Mouse (Mus musculus) liver (tissue): Measurements from ENCODE around the gene Antxr2.

Source experiments
- DNase-seq: peaks from one replicate; pipeline ENCODE4 v3.0.0-alpha.2; 2020; ENCODE audit warnings: mixed read lengths

The Antxr2 gene

DNA sequence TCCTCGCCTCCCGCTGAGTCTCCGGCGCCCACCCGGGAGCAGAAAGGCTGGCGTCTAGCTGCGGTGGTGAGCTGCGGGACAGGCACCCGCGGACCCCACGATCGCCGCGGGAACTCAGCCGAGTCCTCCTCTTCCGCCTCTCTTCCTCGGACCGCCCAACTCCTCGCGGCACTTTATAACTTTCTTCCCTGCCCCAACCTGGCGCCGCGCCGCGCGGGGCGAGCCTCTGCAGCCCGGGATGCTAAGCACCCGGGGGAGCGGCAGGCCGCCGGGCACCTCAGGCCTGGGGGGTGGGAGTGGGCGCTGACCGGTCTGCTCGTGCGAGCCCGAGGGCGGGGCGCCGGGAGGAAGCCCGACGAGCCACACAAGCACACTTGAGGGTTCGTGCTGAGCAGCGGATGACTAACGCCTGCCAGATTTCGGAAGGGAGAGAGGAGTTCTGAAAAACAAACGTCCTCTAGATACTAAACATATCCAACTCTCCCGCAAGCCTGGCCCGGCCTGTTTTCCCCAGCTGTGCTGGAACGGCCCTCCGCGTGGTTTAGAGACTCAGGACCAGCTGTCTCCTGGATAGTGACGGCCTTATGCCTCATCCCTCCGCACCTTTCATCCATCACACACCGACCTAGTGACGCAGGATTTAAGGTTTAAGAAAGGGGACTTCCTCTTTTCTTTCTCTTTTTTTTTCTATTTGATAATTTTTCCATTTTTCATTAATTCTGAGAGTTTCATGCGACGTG lies at the start of gene Antxr2:
Gene Antxr2, minus strand, starts transcription at position 142 of the 740 bp plus-strand sequence.
- DNase-seq: peak; percentile 43

DNA sequence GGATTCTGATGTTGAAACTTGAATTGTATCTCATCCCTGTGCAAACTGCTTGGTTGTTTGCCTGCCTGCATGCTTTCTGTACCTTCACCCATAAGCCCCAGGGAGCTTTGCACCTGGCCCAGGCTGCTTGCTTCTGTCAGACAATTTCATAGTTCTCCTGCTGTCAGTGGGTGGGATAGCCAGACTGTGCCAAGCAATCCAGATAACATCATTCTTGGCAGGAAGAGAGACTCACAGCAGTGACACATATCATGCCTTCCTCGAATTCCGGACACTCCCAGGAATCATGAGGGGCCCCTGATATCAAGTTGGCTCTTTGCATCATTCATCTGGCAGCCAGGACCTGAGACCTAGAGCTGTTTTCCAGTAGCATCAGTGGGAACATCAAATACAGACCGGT lies 45.8 kb upstream of the Antxr2 start:
- no peak for DNase-seq

DNA sequence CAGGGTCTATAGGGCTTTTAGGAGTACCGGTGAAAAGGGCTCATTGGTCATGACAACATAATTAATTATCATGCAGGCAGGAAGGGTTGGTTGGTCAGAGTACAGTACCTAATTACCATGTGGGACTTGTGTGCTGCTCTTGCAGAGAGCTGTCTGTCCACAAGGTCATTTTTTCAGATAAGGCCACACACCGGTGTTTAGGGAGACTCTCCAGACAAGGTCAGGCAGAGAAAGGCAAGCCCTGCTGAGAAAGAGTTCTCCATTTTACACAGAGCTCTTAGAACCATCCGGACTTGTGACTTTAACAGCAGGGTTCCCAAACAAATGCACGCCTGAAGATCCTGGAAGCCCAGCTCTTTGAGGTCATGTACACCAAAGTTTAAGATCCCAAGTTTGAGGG lies 38.3 kb upstream of the Antxr2 start:
- no peak for DNase-seq

DNA sequence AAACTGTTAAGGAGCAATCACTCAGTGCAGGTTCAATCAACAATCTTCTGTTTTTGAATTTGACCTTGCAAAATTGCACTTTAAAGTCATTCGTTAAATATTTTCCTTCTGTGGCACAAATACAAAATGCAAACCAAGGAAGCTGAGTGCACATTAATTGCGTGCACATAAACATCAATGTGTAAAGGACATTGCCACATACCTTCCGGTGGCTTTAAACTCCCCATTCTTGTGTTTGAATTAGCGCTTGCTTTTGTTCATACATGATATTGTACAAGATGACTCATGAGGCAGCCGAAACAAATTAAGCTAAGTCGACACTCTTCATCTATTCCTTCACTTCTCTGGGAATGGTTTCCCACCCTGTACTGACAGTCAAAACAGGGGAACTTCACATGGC lies 24.4 kb upstream of the Antxr2 start:
- DNase-seq: no peak

DNA sequence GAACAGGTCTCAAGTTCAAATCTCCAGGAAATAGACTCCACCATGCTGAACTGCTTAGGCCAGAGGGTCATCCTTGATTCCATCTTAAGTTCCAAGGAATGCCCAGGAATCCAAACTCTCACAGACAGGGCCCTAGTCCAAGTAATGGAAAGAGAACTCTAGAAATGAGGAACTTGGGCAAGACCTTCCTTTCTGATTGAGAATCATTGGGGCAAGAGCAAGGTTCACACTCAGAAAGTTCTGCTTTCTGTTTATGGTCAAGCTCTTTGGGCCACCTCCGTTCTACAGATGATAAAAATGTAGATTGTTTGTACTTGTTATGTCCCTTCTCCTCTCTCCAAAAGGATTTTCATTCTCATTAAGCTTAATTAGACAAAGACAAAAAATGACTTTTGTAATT lies 24.0 kb upstream of the Antxr2 start:
- no peak for DNase-seq

DNA sequence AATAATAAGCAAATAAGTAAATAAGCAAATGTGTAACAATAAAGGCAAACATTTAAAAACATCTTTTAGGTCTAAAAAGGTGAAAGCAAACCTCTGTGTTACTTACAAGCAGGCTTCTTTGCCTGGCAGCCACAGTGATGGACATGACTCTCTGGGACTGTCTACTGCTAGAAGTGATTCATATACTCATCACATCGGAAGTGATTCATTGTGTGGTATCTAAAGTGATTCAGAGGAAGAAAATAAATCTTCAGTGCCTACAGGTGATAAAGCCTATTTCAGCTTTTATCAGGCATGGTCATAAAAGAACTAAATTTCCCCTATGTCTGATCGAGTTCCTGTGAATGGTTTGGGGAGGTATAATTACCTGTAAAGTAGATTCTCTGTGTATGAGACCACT lies 4.1 kb upstream of the Antxr2 start:
- no peak for DNase-seq

DNA sequence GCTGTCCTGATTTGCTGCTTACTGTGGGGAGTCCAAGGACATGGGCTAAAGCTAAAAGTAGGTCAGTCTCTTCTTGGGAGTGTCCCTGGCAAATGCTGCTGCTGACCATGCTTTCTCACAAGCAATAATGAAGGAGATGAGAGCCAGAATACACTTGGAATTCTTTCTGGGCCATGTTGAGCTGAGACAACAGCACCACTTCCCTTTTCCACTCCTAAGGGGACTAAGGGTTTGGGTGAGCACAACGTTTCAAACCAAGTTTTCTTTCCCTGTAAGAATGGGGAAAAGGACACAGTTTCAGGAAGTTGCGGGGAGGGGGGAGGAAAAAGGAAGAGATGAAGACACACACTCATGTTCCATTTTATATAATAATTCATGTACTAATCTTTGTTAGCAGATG lies 3.4 kb upstream of the Antxr2 start:
- no peak for DNase-seq

DNA sequence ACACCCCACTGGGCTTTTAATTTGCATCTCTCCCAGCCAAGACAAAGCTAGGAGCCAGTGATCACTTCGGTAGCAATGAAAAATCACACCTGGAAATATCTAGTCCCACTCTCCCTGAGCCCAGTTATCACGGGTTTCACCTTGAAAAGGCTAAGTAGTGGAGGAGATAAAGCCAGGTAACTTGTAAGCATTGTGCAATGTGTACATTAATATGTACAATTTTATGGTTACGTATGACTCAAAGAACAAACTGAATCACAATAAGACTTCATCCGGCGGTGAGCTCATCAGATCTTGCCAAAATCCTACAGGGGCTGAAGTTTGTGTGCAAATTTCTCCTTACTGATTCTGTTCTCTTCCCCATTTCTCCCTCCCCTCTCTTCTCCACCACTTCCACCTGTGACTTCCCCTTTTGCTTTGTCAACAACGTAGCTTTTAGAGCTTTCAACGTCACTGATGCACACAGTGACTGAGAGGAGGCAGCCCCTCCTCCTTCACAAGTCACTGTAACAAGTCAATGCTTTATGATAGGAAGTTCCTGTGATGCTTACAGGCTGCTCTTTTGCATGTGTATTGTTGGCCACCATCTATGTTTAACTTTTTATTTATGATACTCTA lies 2.1 kb upstream of the Antxr2 start:
- no peak for DNase-seq

DNA sequence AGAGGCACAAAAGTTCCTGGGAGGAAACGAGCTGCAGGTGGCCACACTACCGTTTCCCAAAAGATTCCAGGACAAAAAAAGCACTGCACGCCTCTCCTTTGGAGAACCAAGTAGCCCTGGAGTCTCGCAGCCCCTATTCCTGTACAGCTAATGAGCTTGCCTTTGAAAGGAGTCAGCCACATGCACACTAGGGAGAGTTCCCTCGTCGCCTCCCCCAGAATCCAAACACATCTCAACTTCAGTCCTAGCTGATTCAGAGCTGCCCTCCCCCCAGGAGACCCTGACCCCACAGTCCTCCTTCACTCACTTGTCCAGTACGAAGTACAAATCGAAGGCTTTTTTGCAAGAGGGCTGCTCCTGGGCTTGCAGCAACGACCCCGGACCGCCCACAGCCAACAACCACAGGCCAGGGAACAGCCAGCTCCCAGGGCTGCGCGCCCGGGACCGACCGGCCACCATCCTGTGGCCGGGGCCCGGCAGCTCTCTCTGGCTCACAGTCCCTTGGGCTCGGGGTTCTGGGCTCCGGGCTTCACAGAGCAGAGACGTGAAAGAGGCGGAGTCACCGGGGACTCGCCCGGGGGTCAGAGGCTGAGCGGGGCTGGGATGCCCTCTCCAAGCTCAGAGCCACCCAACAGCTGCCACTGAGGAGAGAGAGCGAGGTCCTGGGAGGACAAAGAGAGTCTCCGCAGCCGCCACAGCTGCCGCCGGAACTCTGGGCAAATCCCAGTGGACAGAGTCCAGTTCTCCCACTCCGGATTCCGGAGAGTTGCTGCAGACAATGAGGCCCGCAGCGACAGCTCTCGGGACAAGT lies 547 bp downstream of the Antxr2 start:
- DNase-seq: peak; percentile 44

DNA sequence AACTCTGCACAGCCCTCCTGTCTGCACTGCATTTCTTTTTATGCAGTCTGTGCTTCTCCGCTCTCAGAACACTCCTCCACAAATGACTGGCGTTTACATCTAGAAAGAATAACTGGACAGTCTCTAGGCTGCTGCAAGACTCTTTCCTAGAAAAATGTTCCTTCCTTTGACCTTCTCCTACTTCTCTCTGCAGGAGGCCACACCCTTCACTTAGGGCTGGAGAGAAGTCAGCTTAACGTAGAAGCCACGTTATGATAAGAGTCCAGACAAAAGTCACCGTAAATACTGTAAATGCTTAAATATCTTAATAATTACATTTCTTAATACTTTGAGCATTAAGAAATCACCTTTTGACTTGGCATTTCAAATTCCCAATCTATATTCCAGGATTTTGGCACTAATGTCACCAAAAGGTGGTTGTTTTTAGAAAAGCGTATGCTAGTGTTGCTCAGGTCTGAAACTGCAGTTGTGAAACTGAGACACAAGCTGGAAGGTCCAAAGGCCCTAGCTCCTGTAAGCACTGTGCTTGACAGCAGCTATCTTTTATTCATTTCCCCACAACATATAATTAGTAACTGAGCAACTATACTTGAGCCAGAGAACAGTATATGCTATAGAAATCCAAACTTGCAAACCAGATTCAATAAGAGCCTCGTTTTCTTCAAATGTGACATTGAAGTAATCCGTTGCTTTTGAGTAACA lies 3.0 kb downstream of the Antxr2 start:
- DNase-seq: no peak

DNA sequence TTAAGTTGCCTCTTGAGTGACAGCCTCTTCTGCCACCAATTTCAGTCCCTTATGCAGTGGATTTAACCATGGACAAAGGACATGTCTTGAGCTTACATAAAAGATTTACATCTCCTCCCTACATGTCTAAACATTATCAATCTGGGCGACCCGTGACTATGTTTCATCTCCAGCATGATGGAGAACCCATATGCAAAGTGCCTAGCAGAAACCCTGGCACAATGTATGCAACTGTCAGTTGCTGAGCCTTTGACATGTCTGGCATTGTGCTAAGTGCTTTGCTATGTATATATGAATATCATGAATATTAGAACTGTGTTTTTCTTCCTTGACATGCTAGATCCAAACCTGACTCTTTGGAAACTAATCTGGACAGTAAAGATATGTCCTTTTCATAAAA lies 4.9 kb downstream of the Antxr2 start:
- DNase-seq: no peak

DNA sequence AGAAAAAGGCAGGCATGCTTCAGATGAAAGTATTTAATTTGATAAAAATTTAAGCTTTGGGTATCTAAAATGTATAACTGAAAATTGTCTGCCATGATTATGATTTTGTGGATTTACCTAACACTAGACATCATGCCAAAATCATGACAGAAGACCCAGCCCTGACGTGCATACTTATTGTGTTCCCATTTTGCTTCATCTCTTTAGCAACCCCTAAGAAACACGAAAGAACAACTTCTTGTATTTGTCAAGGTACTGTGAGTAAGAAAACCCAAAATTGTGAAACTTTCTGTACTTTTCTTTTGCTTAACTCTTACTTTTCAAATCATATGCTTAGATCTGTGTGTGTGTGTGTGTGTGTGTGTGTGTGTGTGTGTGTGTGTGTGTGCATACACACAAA lies 6.3 kb downstream of the Antxr2 start:
- no peak for DNase-seq

DNA sequence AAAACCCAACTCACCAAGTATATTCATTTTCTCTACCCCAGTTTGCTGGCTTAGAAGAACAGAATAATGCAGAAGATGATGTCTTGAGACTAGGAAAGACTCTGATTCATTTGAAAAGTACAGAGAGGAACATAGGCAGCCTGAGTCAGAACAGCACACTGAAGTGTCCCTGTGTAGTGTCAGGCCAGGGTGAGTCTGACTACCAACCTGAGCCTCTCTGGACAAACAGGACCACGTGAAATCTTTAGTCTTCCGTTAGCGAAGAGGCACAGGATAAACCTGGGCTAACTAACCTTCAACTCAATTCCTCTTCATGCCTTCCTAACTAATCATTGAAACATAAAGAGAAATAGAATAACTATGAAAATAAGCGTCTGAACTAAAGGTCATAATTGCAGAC lies 9.3 kb downstream of the Antxr2 start:
- DNase-seq: no peak

DNA sequence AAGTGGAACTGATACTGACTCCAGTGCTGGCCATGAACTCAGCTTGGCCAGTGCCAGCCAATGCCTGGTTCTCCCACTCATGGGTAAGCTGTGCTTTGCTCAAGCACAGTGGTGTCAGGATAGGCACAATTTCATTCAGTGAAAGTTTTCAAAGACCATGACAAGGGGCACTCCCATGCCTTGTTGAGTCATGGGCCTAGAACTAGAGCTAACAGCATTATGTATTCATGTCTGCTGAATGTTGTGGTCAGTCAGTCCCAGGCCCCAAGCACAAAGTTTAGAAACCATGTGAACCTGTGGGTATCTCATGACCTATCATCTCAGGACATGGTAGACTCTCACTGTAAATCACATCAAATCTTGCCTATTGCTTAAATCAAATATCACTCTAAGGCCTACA lies 10.2 kb downstream of the Antxr2 start:
- DNase-seq: no peak

DNA sequence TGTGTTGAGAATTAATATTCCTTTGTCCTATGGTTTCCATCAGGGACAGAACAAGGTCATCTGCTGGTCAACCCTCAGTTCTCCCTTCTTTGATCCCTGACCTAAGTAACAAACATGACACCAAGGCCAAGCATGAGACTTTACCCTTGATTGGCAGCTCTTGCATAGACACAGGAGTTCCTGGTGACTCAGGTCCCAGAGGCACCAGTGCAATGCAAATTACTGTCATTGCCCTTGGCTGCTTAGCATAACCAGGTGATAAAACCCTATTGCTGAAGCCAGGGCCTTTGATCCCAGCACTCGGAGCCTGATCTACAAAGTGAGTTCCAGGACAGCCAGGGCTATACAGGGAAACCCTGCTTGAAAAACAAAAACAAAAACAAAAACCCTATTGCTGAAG lies 11.4 kb downstream of the Antxr2 start:
- no peak for DNase-seq

DNA sequence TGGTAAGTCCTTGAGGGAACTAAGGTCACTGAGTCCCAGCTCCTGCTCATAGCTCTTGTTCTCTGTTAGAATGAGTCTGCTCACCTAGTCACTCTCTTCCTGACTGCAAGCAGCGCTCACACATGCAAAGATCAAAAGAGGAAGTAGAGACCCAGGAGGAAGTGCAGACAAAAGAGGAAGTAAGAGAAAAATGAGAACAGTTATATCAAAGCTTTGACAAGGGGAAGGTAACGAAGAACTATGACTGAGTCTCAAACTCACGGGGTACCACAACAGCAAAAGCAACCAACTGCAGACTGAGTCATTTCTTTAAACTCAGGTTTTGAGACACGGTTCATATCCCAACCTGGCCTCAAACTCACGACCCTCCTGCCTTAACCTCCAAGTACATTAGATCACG lies 12.7 kb downstream of the Antxr2 start:
- DNase-seq: no peak

DNA sequence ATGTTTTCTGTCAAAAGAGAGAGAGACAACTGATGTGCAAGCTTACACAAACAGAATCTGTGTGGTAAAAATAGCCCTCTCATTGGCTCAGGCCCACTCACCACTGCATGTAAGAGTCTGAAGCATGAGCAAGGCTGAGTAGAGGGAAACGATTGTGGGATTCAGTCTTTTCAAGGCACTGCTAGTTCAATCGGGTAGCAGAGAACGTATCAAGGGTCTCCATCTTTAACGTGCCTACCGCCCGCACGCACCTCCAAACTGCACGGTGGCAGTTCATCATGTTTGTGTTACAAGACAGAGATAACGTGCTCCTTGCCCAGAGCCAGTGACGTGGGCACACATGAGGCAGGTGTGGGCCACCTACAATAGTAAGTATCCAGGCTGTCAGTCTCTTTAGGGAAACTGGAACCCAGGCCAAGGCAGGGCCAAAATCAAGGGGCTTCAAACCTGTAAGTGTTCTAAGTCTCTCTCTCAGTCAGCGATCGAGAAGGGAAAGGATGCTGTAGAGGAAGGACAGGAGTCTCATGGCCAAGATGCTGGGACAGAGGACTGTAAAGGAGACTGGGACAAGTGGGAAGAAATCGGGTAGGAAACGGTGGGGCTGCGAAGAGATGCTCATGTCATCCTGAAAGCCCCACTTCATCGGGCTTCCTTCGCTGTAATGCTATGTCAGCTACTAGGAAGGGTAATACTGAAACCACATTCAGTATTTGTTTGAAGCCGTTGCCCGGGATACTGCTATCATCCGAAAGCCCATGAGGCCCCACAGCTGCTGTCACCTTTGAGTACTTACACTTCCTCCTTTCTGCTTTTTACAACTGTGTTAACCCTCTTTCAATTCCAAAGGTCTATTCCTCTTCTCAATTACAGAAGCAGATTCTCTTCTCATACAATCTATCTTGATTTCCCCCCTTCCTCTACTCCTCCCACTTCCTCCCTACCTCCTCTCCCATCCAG lies 14.3 kb downstream of the Antxr2 start:
- DNase-seq: no peak

DNA sequence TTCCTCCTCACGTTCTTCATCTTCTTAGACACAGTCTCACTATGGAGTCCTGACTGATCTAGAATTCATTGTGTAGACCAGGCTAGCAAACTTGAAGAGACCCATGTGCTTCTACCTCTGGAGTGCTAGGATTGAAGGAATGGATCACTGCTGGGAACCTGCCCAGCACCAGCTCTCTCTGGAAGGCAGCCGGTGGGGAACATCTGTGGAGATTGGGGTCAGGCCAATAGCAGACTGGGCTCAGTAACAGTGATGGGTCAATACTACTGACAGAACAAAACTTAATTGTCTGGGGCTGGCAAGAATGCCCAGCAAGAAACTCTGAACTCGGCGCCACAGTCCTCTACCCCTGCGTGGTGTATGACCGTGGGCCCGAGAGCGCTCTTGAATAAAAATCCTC lies 25.1 kb downstream of the Antxr2 start:
- no peak for DNase-seq

DNA sequence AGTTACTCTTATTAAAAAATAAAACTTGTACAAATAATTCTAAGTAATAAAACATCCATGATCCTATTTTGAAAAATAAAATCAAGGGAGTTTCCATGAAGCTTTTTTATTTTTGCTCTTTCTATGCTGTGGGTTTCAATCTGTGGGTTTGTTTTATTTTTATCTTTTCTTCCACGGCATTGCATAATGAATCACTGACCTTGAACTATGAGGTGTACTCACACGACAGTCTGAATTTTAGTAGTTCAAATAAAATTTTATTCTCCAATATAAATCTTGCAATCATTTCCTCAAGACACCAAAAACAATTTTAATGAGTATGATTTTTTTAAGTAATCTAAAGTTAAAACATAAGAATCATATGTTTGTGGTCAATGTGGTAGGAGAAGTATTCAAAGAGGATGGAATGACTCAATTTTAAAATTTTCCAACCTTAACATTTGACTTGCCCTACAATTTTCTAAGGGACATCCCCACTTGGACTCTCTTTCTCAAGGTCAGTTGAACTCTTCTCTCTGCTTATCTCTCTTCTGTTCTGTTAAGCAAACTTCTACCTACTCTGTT lies 31.5 kb downstream of the Antxr2 start:
- no peak for DNase-seq

DNA sequence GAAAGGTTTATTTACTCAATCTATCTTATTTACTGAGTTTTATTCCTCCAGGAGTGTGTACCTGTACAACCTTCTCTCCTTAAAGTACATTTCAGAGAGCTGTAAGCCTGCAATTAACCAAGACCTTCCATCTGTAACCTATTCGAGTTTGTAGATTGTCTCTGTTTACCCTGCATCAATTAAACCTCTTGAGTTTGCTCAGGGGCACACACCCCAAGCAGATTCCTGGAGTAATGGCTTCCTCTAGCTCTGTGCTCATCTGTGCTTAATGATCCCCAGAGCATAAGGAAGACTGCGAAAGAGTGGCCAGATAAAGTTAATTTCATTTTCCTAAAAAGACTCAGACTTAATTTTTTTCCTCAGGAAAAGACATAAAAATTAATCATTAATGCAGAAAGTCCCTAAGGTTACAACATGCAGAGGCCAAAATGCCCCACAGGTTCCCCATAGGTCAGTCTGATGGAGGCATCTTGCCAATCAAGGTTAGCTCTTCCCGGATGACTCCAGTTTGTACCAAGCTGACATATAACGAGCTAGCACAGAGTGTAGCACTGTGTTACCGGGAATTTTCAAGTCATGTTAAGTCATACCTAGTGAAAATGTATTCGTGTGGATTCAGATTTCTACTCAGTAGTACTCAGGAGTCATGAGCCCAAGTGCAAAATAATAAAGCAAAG lies 34.2 kb downstream of the Antxr2 start:
- DNase-seq: no peak

DNA sequence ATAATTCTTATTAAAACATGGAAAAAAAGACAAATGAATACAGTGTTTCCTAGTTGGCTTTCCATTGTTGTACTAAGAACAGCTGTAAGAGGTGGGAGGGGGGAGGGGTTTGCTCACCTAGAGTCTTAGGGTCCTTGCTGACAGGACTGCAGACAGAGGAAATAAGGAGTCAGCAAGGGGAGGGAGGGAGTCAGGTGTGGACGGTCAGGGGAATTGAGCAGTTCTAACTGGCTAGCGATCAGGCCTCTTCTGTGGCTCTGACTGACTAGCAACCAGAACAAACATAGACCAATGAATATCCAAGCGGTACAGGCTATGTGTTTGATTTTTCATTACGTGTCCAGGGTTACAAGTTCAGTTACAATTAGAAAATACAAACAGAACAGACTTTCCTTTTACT lies 35.0 kb downstream of the Antxr2 start:
- DNase-seq: no peak
